Mouse (Mus musculus) left cerebral cortex, postnatal 25 days (tissue): Measurements from ENCODE around the gene Gm28845. TPM values are rescaled to one million over a fixed set of nuclear protein-coding genes. Genes with fewer than 3 reads are reported as not detected.
"Not testable (repeated sequence)": the region's sequence is repeated elsewhere in the genome, so short reads cannot be mapped to it uniquely, and the experiment has no call there.

ENCODE experiments used
- DNase-seq, 2 experiments: peaks; one replicate each; pipeline ENCODE4 v3.0.0; 2022; ENCODE audit warnings: low spot score in 2 of 2, mixed read lengths in 1 of 2
- intact Hi-C: fragments of 180-260 bp; cut with DNase I; formaldehyde crosslinking; loops from one replicate; pipeline ENCODE4 v1.15.1; 2025
- total RNA-seq, 2 experiments: library from RNA; stranded (reverse); gene quantifications; 2 replicates each; pipeline ENCODE4 v1.2.3; 2021

Gm28845 gene
- total RNA-seq, 2 experiments from 2014 or later, result 0.69 TPM; not detected in 1

- intact Hi-C loops, result loop anchor here (5.0 kb wide), 1 partner anchor 52 kb away; no protein-coding TSS in a partner anchor
- DNase-seq, result no peak
Measured at GRCm38 (mm10) chr1:65109756-65110435, 9.5 kb downstream of the Gm28845 start.

- intact Hi-C loops, result no loop called here
- no peak for DNase-seq
Measured at GRCm38 (mm10) chr1:65109196-65109595, 10.2 kb downstream of the Gm28845 start.

GRCm38 (mm10) chr1:65107654-65108279 is 11.6 kb downstream of the Gm28845 start:
- DNase-seq, result no peak
- intact Hi-C loops, result no loop called here

GRCm38 (mm10) chr1:65103273-65103672 is 16.1 kb downstream of the Gm28845 start, which contains the start of gene Cryga:
Gene Cryga (minus strand): TSS chr1:65103373.
- DNase-seq, result no peak
- intact Hi-C loops, result no loop called here

GRCm38 (mm10) chr1:65096953-65097352 is 22.4 kb downstream of the Gm28845 start:
- DNase-seq, result no peak
- intact Hi-C loops, result no loop called here

GRCm38 (mm10) chr1:65091566-65091965 is 27.8 kb downstream of the Gm28845 start:
- peak in 1 of 2 experiments; percentile 5 for DNase-seq
- intact Hi-C loops, result no loop called here

GRCm38 (mm10) chr1:65090370-65090769 is 29.0 kb downstream of the Gm28845 start:
- DNase-seq, result no peak
- intact Hi-C loops, result no loop called here

- no peak for DNase-seq
- intact Hi-C loops, result no loop called here
Measured at GRCm38 (mm10) chr1:65088567-65089356, 30.6 kb downstream of the Gm28845 start.

- DNase-seq, result no peak
- intact Hi-C loops, result no loop called here
Measured at GRCm38 (mm10) chr1:65082188-65082587, 37.2 kb downstream of the Gm28845 start, which contains the start of gene Crygb. Gene Crygb (minus strand): TSS chr1:65082288.

GRCm38 (mm10) chr1:65075607-65076006 is 43.8 kb downstream of the Gm28845 start:
- no peak for DNase-seq
- intact Hi-C loops, result loop anchor here (2.0 kb wide), 1 partner anchor 29 kb away; no protein-coding TSS in a partner anchor

- intact Hi-C loops, result no loop called here
- no peak for DNase-seq
Measured at GRCm38 (mm10) chr1:65073589-65073988, 45.8 kb downstream of the Gm28845 start, which contains the start of gene Crygc. Gene Crygc (minus strand): TSS chr1:65073689.

GRCm38 (mm10) chr1:65067842-65068241 is 51.5 kb downstream of the Gm28845 start:
- intact Hi-C loops, result no loop called here
- no peak for DNase-seq

GRCm38 (mm10) chr1:65064201-65064600 is 55.2 kb downstream of the Gm28845 start:
- no peak for DNase-seq
- intact Hi-C loops, result no loop called here

GRCm38 (mm10) chr1:65063352-65063751 is 56.0 kb downstream of the Gm28845 start, which contains the start of gene Crygd:
Gene Crygd (minus strand): TSS chr1:65063452.
- intact Hi-C loops, result no loop called here
- no peak for DNase-seq

GRCm38 (mm10) chr1:65052140-65052539 is 67.2 kb downstream of the Gm28845 start:
- no peak for DNase-seq

GRCm38 (mm10) chr1:65051696-65052095 is 67.7 kb downstream of the Gm28845 start:
- intact Hi-C loops, result no loop called here
- DNase-seq, result no peak

More at GRCm38 (mm10) chr1:65052140-65052539, 67.2 kb downstream of the Gm28845 start:
- intact Hi-C loops, result no loop called here

- DNase-seq, intact Hi-C loops: not testable (repeated sequence)
Measured at GRCm38 (mm10) chr1:65050952-65051351, 68.4 kb downstream of the Gm28845 start, which contains the start of gene Cryge. Gene Cryge (minus strand): TSS chr1:65051149.
